Mouse (Mus musculus) embryonic fibroblast, embryonic 13.5 days (primary cell): ENCODE results near the gene Arhgef7.

Experiments used
- CTCF ChIP-seq: IDR thresholded peaks from 2 replicates; pipeline ENCODE4 v1.5.1; 2011; ENCODE audit warnings: mild to moderate bottlenecking, control low read depth, low read length, moderate library complexity, borderline replicate concordance; ENCODE audit not compliant: insufficient read depth
- POLR2A ChIP-seq: IDR thresholded peaks from 2 replicates; pipeline ENCODE4 v1.6.1; 2011; ENCODE audit warnings: low read depth, mild to moderate bottlenecking, control low read depth, low read length, moderate library complexity

- TF ChIP-seq CTCF (no peak), POLR2A (no peak)
These were observed 78.7 kb downstream of the Arhgef7 start for GRCm38 (mm10) chr8:11806252-11806651.
